Comparison of ENCODE assay signal across 17 mouse cellular contexts in genomic region chr2:57112949-57113348, GRCm38 (mm10). TPM values are rescaled to one million over a fixed set of nuclear protein-coding genes. Genes with fewer than 3 reads are reported as not detected.
DNase-seq lines count a peak whose midpoint lies in the region; ATAC-seq lines count a peak whose summit lies in the region.
"Had no signal": no experiment of that assay in that cellular context is flagged by ENCODE, and none has a peak within 500 bp of the region (broad histone marks: within the 10 kb centered on the region; RNA-seq: fewer than 3 reads in every experiment).

No protein-coding gene starts in this region.

- H3K27ac ChIP-seq in limb, embryonic 12.5 days, result no peak overlapping the region
- no peak overlapping the region for H3K27ac ChIP-seq in limb, embryonic 10.5 days
- H3K27ac ChIP-seq in forebrain, embryonic 15.5 days (replicated peaks), result no peak overlapping the region
- no peak overlapping the region for H3K27ac ChIP-seq in hindbrain, embryonic 15.5 days (replicated peaks)
- no peak overlapping the region for H3K27ac ChIP-seq in neural tube, embryonic 13.5 days (replicated peaks)
- H3K27ac ChIP-seq: liver, embryonic 15.5 days had no signal

- 0 out of 2 replicates have a peak overlapping the region, but pooled peaks have one; percentile 39 for H3K4me2 ChIP-seq in limb, embryonic 12.5 days
- H3K4me2 ChIP-seq in forebrain, embryonic 15.5 days (replicated peaks), result peak overlapping the region; percentile 7; the same call in 1 of the 2 replicates
- peak overlapping the region; percentile 5; the same call in 1 of the 2 replicates for H3K4me2 ChIP-seq in hindbrain, embryonic 15.5 days
- peak overlapping the region; percentile 98; the same call in 1 of the 2 replicates for H3K4me2 ChIP-seq in neural tube, embryonic 13.5 days

- H3K9me3 ChIP-seq in limb, embryonic 12.5 days, result no peaks in the 10 kb centered on the region
- H3K9me3 ChIP-seq in limb, embryonic 10.5 days (replicated peaks), result no peaks in the 10 kb centered on the region
- no peaks in the 10 kb centered on the region for H3K9me3 ChIP-seq in forebrain, embryonic 15.5 days
- H3K9me3 ChIP-seq in hindbrain, embryonic 15.5 days, result no peaks in the 10 kb centered on the region
- H3K9me3 ChIP-seq in neural tube, embryonic 13.5 days, result no peaks in the 10 kb centered on the region
- H3K9me3 ChIP-seq: liver, embryonic 15.5 days had no signal

- peaks cover 3% of the 10 kb centered on the region; the same call in 1 of the 2 replicates for H3K36me3 ChIP-seq in limb, embryonic 12.5 days
- H3K36me3 ChIP-seq in limb, embryonic 10.5 days, result peaks cover 8% of the 10 kb centered on the region; the same call in 1 of the 2 replicates
- H3K36me3 ChIP-seq in forebrain, embryonic 15.5 days, result no peaks in the 10 kb centered on the region
- no peaks in the 10 kb centered on the region for H3K36me3 ChIP-seq in hindbrain, embryonic 15.5 days
- H3K36me3 ChIP-seq in neural tube, embryonic 13.5 days, result no peaks in the 10 kb centered on the region
- H3K36me3 ChIP-seq: liver, embryonic 15.5 days had no signal

- DNase-seq in limb, embryonic 10.5 days (ENCODE audit: low spot score), result no peak
- DNase-seq in urinary bladder, postnatal 25 days (ENCODE audit: low spot score), result no peak
- DNase-seq in cerebellum, adult 11-12 months, result no peak
- DNase-seq: adrenal gland, adult 2 months; cerebellum, adult 11 months; heart, postnatal 10 days; kidney, adult 11 months; kidney, postnatal 36 days; left cerebral cortex, postnatal 4 days; lung, postnatal 10 days; spleen, adult 18-20 months; thymus, postnatal 14 days had no signal

- H3K4me3 ChIP-seq in limb, embryonic 12.5 days (replicated peaks), result no peak overlapping the region
- no peak overlapping the region for H3K4me3 ChIP-seq in limb, embryonic 10.5 days
- peak overlapping the region; percentile 73; the same call in 1 of the 2 replicates for H3K4me3 ChIP-seq in forebrain, embryonic 15.5 days
- H3K4me3 ChIP-seq in hindbrain, embryonic 15.5 days, result peak overlapping the region; percentile 23; the same call in 1 of the 2 replicates
- peak overlapping the region; percentile 55 for H3K4me3 ChIP-seq in neural tube, embryonic 13.5 days

- H3K4me1 ChIP-seq in limb, embryonic 12.5 days (replicated peaks), result peaks cover 37% of the 10 kb centered on the region
- H3K4me1 ChIP-seq in limb, embryonic 10.5 days, result peaks cover 58% of the 10 kb centered on the region
- H3K4me1 ChIP-seq in forebrain, embryonic 15.5 days, result peaks cover 48% of the 10 kb centered on the region
- H3K4me1 ChIP-seq in hindbrain, embryonic 15.5 days (replicated peaks), result peaks cover 51% of the 10 kb centered on the region
- peaks cover 73% of the 10 kb centered on the region for H3K4me1 ChIP-seq in neural tube, embryonic 13.5 days (replicated peaks)

- peaks cover 63% of the 10 kb centered on the region for H3K27me3 ChIP-seq in limb, embryonic 12.5 days
- H3K27me3 ChIP-seq in limb, embryonic 10.5 days (ENCODE audit: low read depth, poor library complexity, severe bottlenecking), result peaks cover 58% of the 10 kb centered on the region
- peaks cover 53% of the 10 kb centered on the region for H3K27me3 ChIP-seq in forebrain, embryonic 15.5 days
- peaks cover 62% of the 10 kb centered on the region for H3K27me3 ChIP-seq in hindbrain, embryonic 15.5 days
- peaks cover 83% of the 10 kb centered on the region for H3K27me3 ChIP-seq in neural tube, embryonic 13.5 days

- H3K9ac ChIP-seq in limb, embryonic 12.5 days (replicated peaks), result no peak overlapping the region
- H3K9ac ChIP-seq in forebrain, embryonic 15.5 days (replicated peaks), result no peak overlapping the region
- H3K9ac ChIP-seq in hindbrain, embryonic 15.5 days, result no peak overlapping the region
- H3K9ac ChIP-seq in neural tube, embryonic 13.5 days, result no peak overlapping the region
- H3K9ac ChIP-seq: liver, embryonic 15.5 days had no signal

- WGBS in limb, embryonic 12.5 days, result 11% methylated on average over 6 of the region's 6 CpGs
- 11% methylated on average over 6 of the region's 6 CpGs for WGBS in limb, embryonic 10.5 days
- 52% methylated on average over 6 of the region's 6 CpGs for whole genome bisulfite sequencing in forebrain, embryonic 15.5 days
- 12% methylated on average over 6 of the region's 6 CpGs for whole genome bisulfite sequencing in hindbrain, embryonic 15.5 days
- 10% methylated on average over 6 of the region's 6 CpGs for WGBS in neural tube, embryonic 13.5 days

- ATAC-seq in limb, embryonic 12.5 days (ENCODE audit: insufficient number of reproducible peaks, insufficient read depth, low FRiP score, low TSS enrichment, low read depth), result no peak
- ATAC-seq in forebrain, embryonic 15.5 days (replicated peaks), result no peak
- ATAC-seq in hindbrain, embryonic 15.5 days (ENCODE audit: low FRiP score, low read depth), result no peak
- ATAC-seq in neural tube, embryonic 13.5 days (ENCODE audit: low read depth), result no peak

RNA-seq across cellular contexts. Expression of gene Nr4a2, which starts 10.9 kb away (rescaled TPM):
- polyA plus RNA-seq in limb, embryonic 12.5 days (2016; fragmentation: Nextera tagmentation; extraction: Ambion mirVana), result 7.0 and 7.9 TPM in 2 replicates
- polyA plus RNA-seq in limb, embryonic 10.5 days (2016; fragmentation: Nextera tagmentation; extraction: Ambion mirVana), result 5.8 and 8.7 TPM in 2 replicates
- polyA plus RNA-seq in forebrain, embryonic 15.5 days (2015; fragmentation: Nextera tagmentation; extraction: Ambion mirVana), result 22.2 and 31.9 TPM in 2 replicates
- polyA plus RNA-seq in hindbrain, embryonic 15.5 days (2015; fragmentation: Nextera tagmentation; extraction: Ambion mirVana), result 16.6 and 24.7 TPM in 2 replicates
- polyA plus RNA-seq in neural tube, embryonic 13.5 days (2015; fragmentation: Nextera tagmentation; extraction: Ambion mirVana), result 21.8 and 25.1 TPM in 2 replicates

Comparison
In these comparisons a context has a peak if more than half of its experiments do, and no peak if none do; other contexts are left out.
1. H3K4me2 ChIP-seq: peak in every context shown above with its lines; median percentile 98 in neural tube, embryonic 13.5 days; 39 in limb, embryonic 12.5 days; 7 in forebrain, embryonic 15.5 days; 5 in hindbrain, embryonic 15.5 days.
2. H3K4me3 ChIP-seq: peak in forebrain, embryonic 15.5 days (single experiment), hindbrain, embryonic 15.5 days (single experiment) and neural tube, embryonic 13.5 days (single experiment); none in limb, embryonic 12.5 days (single experiment) and limb, embryonic 10.5 days (single experiment).